Mouse (Mus musculus): ENCODE measurements at regions not wholly inside any gene's neighbourhood (a gene's known extent, or its start where the extent isn't known, plus 50 kb on each side); places are given as distances from the start of the nearest gene placed in this dataset.

DNA sequence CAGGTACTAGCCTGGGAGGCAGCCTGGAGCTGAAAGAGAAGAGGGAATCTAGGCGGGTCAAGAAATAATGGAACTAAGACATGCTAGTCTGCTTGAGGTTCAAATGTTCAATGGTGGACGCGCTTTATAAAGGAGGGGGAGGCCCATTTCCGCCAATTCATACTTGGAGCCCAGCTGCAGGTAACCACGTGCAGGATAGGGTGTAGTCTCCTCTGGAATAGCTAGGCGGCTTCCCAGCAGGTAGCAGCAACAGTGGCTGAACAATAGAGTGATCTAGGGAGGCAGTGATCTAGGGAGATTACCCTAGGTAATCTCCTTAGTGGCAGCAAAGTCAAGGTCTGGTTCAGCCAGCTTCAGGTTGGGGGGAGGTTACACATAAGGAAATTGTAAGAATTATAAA is 134.6 kb downstream of the Sh2d4b start:
- no peak for DNase-seq (ENCODE audit: low spot score in 2 of 2)

- no peak for DNase-seq (ENCODE audit: low spot score in 2 of 2)
These were observed 152.5 kb downstream of the Sh2d4b start for GRCm38 (mm10) chr14:40740541-40740940.

GRCm38 (mm10) chr14:40731861-40732260 is 161.2 kb downstream of the Sh2d4b start:
- peak; percentile 51 to 55 for DNase-seq (ENCODE audit: low spot score in 2 of 2)

DNA sequence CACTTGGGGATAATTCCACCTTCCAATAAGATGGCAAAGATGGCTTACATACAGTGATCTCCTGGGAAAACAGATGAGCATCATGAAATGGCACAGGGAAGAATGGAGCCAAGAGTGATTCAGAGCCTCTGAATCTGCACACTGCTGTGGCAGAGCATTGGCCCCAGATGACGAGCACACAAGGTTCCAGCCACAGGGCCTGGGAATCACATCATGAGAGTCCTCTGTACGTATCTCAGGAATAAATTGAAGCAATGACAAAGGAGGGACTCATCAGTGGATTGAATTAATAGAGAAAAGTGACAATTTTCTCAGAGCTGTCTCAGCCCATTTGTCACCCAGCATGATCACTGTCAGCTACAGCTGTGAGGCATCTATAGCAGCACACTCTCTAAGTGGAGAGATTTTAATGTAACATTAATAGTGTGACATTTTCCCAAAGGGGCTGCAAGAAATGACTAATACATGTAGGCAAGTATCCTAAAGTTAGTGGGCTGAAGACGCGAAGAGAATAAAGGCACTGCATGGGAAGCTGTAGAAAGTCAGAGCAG is 184.0 kb downstream of the Sh2d4b start:
- DNase-seq (ENCODE audit: low spot score in 2 of 2), result no peak

DNA sequence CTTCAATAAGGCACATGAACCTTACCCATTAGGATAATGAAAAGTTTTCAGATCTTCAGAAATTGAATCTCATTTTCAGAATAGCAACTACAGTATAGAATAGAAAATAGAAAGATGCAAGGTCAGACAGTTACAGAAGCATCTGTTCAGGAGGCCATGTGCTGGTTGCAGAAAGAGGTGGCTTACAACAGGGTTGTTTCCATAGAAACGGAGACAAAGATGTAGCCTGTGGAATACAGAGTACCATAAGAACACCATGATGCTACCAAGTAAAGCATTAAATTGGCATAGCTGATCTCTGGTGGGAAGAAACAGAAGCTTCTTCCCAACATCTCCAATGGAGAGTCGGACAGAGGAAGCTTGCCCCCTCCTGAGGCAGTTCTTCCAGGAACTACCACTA is 185.6 kb downstream of the Sh2d4b start:
- DNase-seq (ENCODE audit: low spot score in 2 of 2), result no peak

- DNase-seq (ENCODE audit: low spot score in 2 of 2), result peak in 1 of 2 experiments; percentile 20
These were observed 189.6 kb downstream of the Sh2d4b start for GRCm38 (mm10) chr14:40703451-40703850.

- DNase-seq (ENCODE audit: low spot score in 2 of 2), result no peak
These were observed 211.4 kb downstream of the Sh2d4b start for GRCm38 (mm10) chr14:40681711-40682110.

GRCm38 (mm10) chr14:40653558-40653957 is 239.5 kb downstream of the Sh2d4b start:
- DNase-seq (ENCODE audit: low spot score in 2 of 2), result no peak

Measured in layer of hippocampus, postnatal 10 days (tissue).